Mouse (Mus musculus) heart, postnatal 0 days (tissue): ENCODE results near the gene Tmem251. TPM values are rescaled to one million over a fixed set of nuclear protein-coding genes. Genes with fewer than 3 reads are reported as not detected.

Experiments used
- ATAC-seq: fragments of 200-750 bp; cut with Nextera tagmentation; 2 replicates; pipeline ENCODE4 v1.8.0; 2017; ENCODE audit warnings: low read depth, moderate number of reproducible peaks, moderate library complexity; ENCODE audit not compliant: insufficient read depth
- DNase-seq: peaks from one replicate; pipeline ENCODE4 v3.0.0-alpha.2; 2016; ENCODE audit warnings: low spot score
- H3K27ac ChIP-seq: fragments of 300-500 bp; sonication (generic); 2 replicates; pipeline ENCODE4 v1.5.1; 2014; ENCODE audit warnings: low read depth, mild to moderate bottlenecking
- H3K27me3 ChIP-seq: fragments of 300-500 bp; sonication (generic); 2 replicates; pipeline ENCODE4 v1.6.1; 2014; ENCODE audit warnings: low read length, mixed read lengths; ENCODE audit not compliant: control insufficient read depth, insufficient read depth
- H3K36me3 ChIP-seq: fragments of 300-500 bp; sonication (generic); replicated peaks from 2 replicates; pipeline ENCODE4 v1.6.1; 2014; ENCODE audit warnings: low read length, mixed read lengths; ENCODE audit not compliant: control insufficient read depth, insufficient read depth
- H3K4me1 ChIP-seq: fragments of 300-500 bp; sonication (generic); 2 replicates; pipeline ENCODE4 v1.6.1; 2014; ENCODE audit warnings: antibody characterized with exemption; ENCODE audit not compliant: control insufficient read depth, insufficient read depth
- H3K4me2 ChIP-seq: fragments of 300-500 bp; sonication (generic); 2 replicates; pipeline ENCODE4 v1.6.1; 2014; ENCODE audit warnings: low read depth, mild to moderate bottlenecking, low read length, moderate library complexity
- H3K4me3 ChIP-seq: fragments of 300-500 bp; sonication (generic); 2 replicates; pipeline ENCODE4 v1.5.1; 2014; ENCODE audit warnings: low read depth, low read length
- H3K9ac ChIP-seq: fragments of 300-500 bp; sonication (generic); replicated peaks from 2 replicates; pipeline ENCODE4 v1.6.1; 2014; ENCODE audit warnings: low read depth, low read length, mixed read lengths
- H3K9me3 ChIP-seq: fragments of 300-500 bp; sonication (generic); replicated peaks from 2 replicates; pipeline ENCODE4 v1.6.1; 2016; ENCODE audit warnings: low read length; ENCODE audit not compliant: control insufficient read depth
- CTCF ChIP-seq: IDR thresholded peaks from 2 replicates; pipeline ENCODE4 v1.5.1; 2016; ENCODE audit warnings: antibody characterized with exemption, control low read depth, low read depth
- EP300 ChIP-seq: IDR thresholded peaks from 2 replicates; pipeline ENCODE4 v1.6.1; 2016; ENCODE audit warnings: antibody characterized with exemption, low read depth
- WGBS: fragments of 180-500 bp; shearing (Covaris S2); extraction: QIAGEN DNeasy Blood & Tissue Kit; methylation state at CpG from one replicate; pipeline ENCODE4 v1.1.7; 2014; 5-methylcytosine and 5-hydroxymethylcytosine counted together
- polyA plus RNA-seq: library from polyadenylated mRNA; unstranded; fragments of >200 nt; fragmentation: Nextera tagmentation; extraction: Ambion mirVana; gene quantifications from 2 replicates; pipeline ENCODE4 v1.2.1, GENCODE M21; 2015
- total RNA-seq: library from RNA; depleted of rRNA; stranded (reverse); fragments of >200 nt; gene quantifications from 2 replicates; pipeline ENCODE4 v1.2.3, GENCODE M21; 2014; ENCODE audit warnings: low replicate concordance; rRNA removed

Tmem251 gene
- total RNA-seq = 2.6 and 9.3 TPM in 2 replicates
- 7.7 and 10.0 TPM in 2 replicates for polyA plus RNA-seq

- peaks cover 13% of the 10 kb centered on the region for H3K4me1 ChIP-seq
- H3K9me3 ChIP-seq = no peaks in the 10 kb centered on the region
- H3K9ac ChIP-seq = peak within 1 kb of the TSS; percentile 84
- WGBS = under 1% methylated on average over 55 of the region's 63 CpGs
- peaks cover 7% of the 10 kb centered on the region for H3K36me3 ChIP-seq
- no peaks in the 10 kb centered on the region for H3K27me3 ChIP-seq
- DNase-seq (peak; percentile 92), ATAC-seq (peak; percentile 97)
- H3K4me3 ChIP-seq = peak within 1 kb of the TSS; percentile 89
- peak within 1 kb of the TSS; percentile 95 for H3K27ac ChIP-seq
- H3K4me2 ChIP-seq = peak within 1 kb of the TSS; percentile 90
- TF ChIP-seq EP300 (no peak), CTCF (no peak)
Observed at GRCm38 (mm10) chr12:102743589-102744574, at the start of gene Tmem251, which contains the start of gene Moap1. Tmem251 (plus strand) TSS chr12:102743762. Moap1 (minus strand) TSS chr12:102743661.

- Histone ChIP-seq H3K9me3 (no peaks in the 10 kb centered on the region), H3K27me3 (no peaks in the 10 kb centered on the region), H3K4me2 (no peak overlapping the region; the same call in 1 of the 2 replicates), H3K4me1 (peaks cover 9% of the 10 kb centered on the region; the same call in 1 of the 2 replicates), H3K9ac (no peak overlapping the region), H3K36me3 (no peaks in the 10 kb centered on the region), H3K27ac (no peak overlapping the region), H3K4me3 (no peak overlapping the region)
- no peak for ATAC-seq
- DNase-seq = no peak
- WGBS = 75% methylated on average over 18 of the region's 18 CpGs
- TF ChIP-seq CTCF (no peak), EP300 (no peak)
Observed at GRCm38 (mm10) chr12:102695369-102696239, 48.0 kb upstream of the Tmem251 start.

- Histone ChIP-seq H3K36me3 (no peaks in the 10 kb centered on the region), H3K4me2 (no peak overlapping the region), H3K27me3 (no peaks in the 10 kb centered on the region), H3K9ac (no peak overlapping the region), H3K4me3 (no peak overlapping the region), H3K9me3 (no peaks in the 10 kb centered on the region), H3K4me1 (peaks cover 9% of the 10 kb centered on the region; the same call in 1 of the 2 replicates), H3K27ac (no peak overlapping the region)
- no peak for TF ChIP-seq EP300
- no peak for TF ChIP-seq CTCF
- DNase-seq (no peak), ATAC-seq (no peak)
- 79% methylated on average over 14 of the region's 14 CpGs for WGBS
Observed at GRCm38 (mm10) chr12:102696635-102697354, 46.8 kb upstream of the Tmem251 start.

GRCm38 (mm10) chr12:102697381-102697780 is 46.2 kb upstream of the Tmem251 start:
- ATAC-seq (no peak), DNase-seq (no peak)
- H3K9ac ChIP-seq = no peak overlapping the region
- H3K27ac ChIP-seq = no peak overlapping the region
- TF ChIP-seq CTCF (no peak), EP300 (no peak)
- H3K9me3 ChIP-seq = no peaks in the 10 kb centered on the region
- H3K36me3 ChIP-seq = no peaks in the 10 kb centered on the region
- no peaks in the 10 kb centered on the region for H3K27me3 ChIP-seq
- H3K4me3 ChIP-seq = no peak overlapping the region
- no peak overlapping the region for H3K4me2 ChIP-seq
- H3K4me1 ChIP-seq = peaks cover 9% of the 10 kb centered on the region; the same call in 1 of the 2 replicates
- WGBS = 81% methylated on average over 7 of the region's 7 CpGs
